Comparison of ENCODE assay signal across 8 mouse cellular contexts in genomic region chr11:51620084-51620483, GRCm38 (mm10). TPM values are rescaled to one million over a fixed set of nuclear protein-coding genes. Genes with fewer than 3 reads are reported as not detected.
DNase-seq lines count a peak whose midpoint lies in the region; ATAC-seq and TF ChIP-seq lines count a peak whose summit lies in the region.

No protein-coding gene starts in this region.

- H3ac ChIP-seq in myocyte (ENCODE audit: control insufficient read depth, insufficient read length): peak overlapping the region; percentile 45

- ATAC-seq in embryonic facial prominence, embryonic 11.5 days (replicated peaks; ENCODE audit: insufficient number of reproducible peaks, low FRiP score, low TSS enrichment, low read depth): no peak
- ATAC-seq in intestine, embryonic 14.5 days (replicated peaks; ENCODE audit: low FRiP score, low TSS enrichment, low read depth): no peak

- WGBS in embryonic facial prominence, embryonic 11.5 days: 2% methylated on average over 11 of the region's 11 CpGs
- 1% methylated on average over 11 of the region's 11 CpGs for WGBS in intestine, embryonic 14.5 days

- no peak for TF ChIP-seq POLR2A in myocyte (IDR thresholded peaks at IDR 0.05; ENCODE audit: insufficient read length, low read depth)

- peak overlapping the region; percentile 77 for H3K4me3 ChIP-seq in left cerebral cortex, adult 2 months
- peak overlapping the region; percentile 77 for H3K4me3 ChIP-seq in embryonic facial prominence, embryonic 11.5 days (ENCODE audit: low read depth, low read length)
- H3K4me3 ChIP-seq in intestine, embryonic 14.5 days (ENCODE audit: low read depth, low read length): peak overlapping the region; percentile 95
- peak overlapping the region; percentile 62 for H3K4me3 ChIP-seq in myocyte

- peak overlapping the region; percentile 75 for H3K9ac ChIP-seq in embryonic facial prominence, embryonic 11.5 days (replicated peaks; ENCODE audit: low read length)
- peak overlapping the region; percentile 87 for H3K9ac ChIP-seq in intestine, embryonic 14.5 days (ENCODE audit: low read length)

- no peaks in the 10 kb centered on the region for H3K9me3 ChIP-seq in embryonic facial prominence, embryonic 11.5 days (replicated peaks; ENCODE audit: control insufficient read depth, low read length)
- H3K9me3 ChIP-seq in intestine, embryonic 14.5 days (ENCODE audit: control insufficient read depth, low read length): no peaks in the 10 kb centered on the region

- H3K36me3 ChIP-seq in embryonic facial prominence, embryonic 11.5 days (replicated peaks; ENCODE audit: control insufficient read depth, insufficient read depth, low read depth, low read length): peaks cover 8% of the 10 kb centered on the region
- peaks cover 36% of the 10 kb centered on the region for H3K36me3 ChIP-seq in intestine, embryonic 14.5 days (ENCODE audit: control insufficient read depth, insufficient read depth, low read length)
- peaks cover 21% of the 10 kb centered on the region for H3K36me3 ChIP-seq in myocyte (ENCODE audit: control insufficient read depth, insufficient read depth)

- no peak for TF ChIP-seq CTCF in left cerebral cortex, adult 2 months (IDR thresholded peaks at IDR 0.05)

- H3K27ac ChIP-seq in left cerebral cortex, adult 2 months: peak overlapping the region; percentile 60; the same call in 1 of the 2 replicates
- 0 out of 2 replicates have a peak overlapping the region, but pooled peaks have one; percentile 48 for H3K27ac ChIP-seq in embryonic facial prominence, embryonic 11.5 days (replicated peaks; ENCODE audit: low read depth, low read length)
- H3K27ac ChIP-seq in intestine, embryonic 14.5 days (ENCODE audit: low read depth): peak overlapping the region; percentile 71

- no peaks in the 10 kb centered on the region for H3K27me3 ChIP-seq in embryonic facial prominence, embryonic 11.5 days (ENCODE audit: control insufficient read depth, insufficient read depth, low read length)
- H3K27me3 ChIP-seq in intestine, embryonic 14.5 days (replicated peaks; ENCODE audit: control insufficient read depth, insufficient read depth, low read length): no peaks in the 10 kb centered on the region
- H3K27me3 ChIP-seq in myocyte (ENCODE audit: control insufficient read depth, insufficient read depth, insufficient read length): no peaks in the 10 kb centered on the region

- no peak for DNase-seq in left cerebral cortex, adult 2 months (ENCODE audit: extremely low spot score in 1 of 2, low spot score in 2 of 2)
- DNase-seq in left cerebral cortex, postnatal 10 days (ENCODE audit: extremely low spot score in 1 of 2, low spot score in 2 of 2): no peak
- no peak for DNase-seq in embryonic facial prominence, embryonic 11.5 days (ENCODE audit: low spot score)
- DNase-seq in intestine, embryonic 14.5 days (ENCODE audit: low spot score): no peak
- no peak for DNase-seq in gastrocnemius, postnatal 4 days (ENCODE audit: low spot score in 2 of 2)
- no peak for DNase-seq in spleen, postnatal 10 days (ENCODE audit: low spot score in 2 of 2)
- no peak for DNase-seq in layer of hippocampus, postnatal 25 days (ENCODE audit: extremely low spot score in 1 of 2, low spot score in 1 of 2)

- H3K79me2 ChIP-seq in myocyte (ENCODE audit: control insufficient read depth, insufficient read depth): peaks cover 21% of the 10 kb centered on the region

- no peaks in the 10 kb centered on the region for H3K4me1 ChIP-seq in embryonic facial prominence, embryonic 11.5 days (ENCODE audit: control insufficient read depth, insufficient read depth, low read length)
- H3K4me1 ChIP-seq in intestine, embryonic 14.5 days (replicated peaks; ENCODE audit: control insufficient read depth, insufficient read depth, low read length): peaks cover 14% of the 10 kb centered on the region; the same call in 1 of the 2 replicates

- intact Hi-C loops in left cerebral cortex, adult 2 months (cut with DNase I): no loop called here
- intact Hi-C loops in left cerebral cortex, postnatal 10 days (cut with DNase I): no loop called here

- H3K4me2 ChIP-seq in embryonic facial prominence, embryonic 11.5 days (ENCODE audit: low read depth, low read length): peak overlapping the region; percentile 62
- H3K4me2 ChIP-seq in intestine, embryonic 14.5 days (ENCODE audit: low read length): peak overlapping the region; percentile 85
- peak overlapping the region; percentile 98 for H3K4me2 ChIP-seq in myocyte (ENCODE audit: low read depth)

TF ChIP-seq in myocyte, 11 proteins besides CTCF, POLR2A, EP300 and RAD21:
- no peak for TF ChIP-seq E2F4 (IDR thresholded peaks at IDR 0.05; ENCODE audit: insufficient read depth)
- TF ChIP-seq POLR2AphosphoS2 (IDR thresholded peaks at IDR 0.05; ENCODE audit: insufficient read length, low read depth): no peak
- no peak for TF ChIP-seq MYOD1 (IDR thresholded peaks at IDR 0.05; ENCODE audit: control insufficient read depth in 1 of 3, insufficient read length in 2 of 3, low read depth in 2 of 3)
- TF ChIP-seq MYOG (IDR thresholded peaks at IDR 0.05; ENCODE audit: control insufficient read depth in 1 of 3, insufficient read depth in 1 of 3, insufficient read length in 2 of 3, low read depth in 2 of 3): no peak
- no peak for TF ChIP-seq REST (IDR thresholded peaks at IDR 0.05; ENCODE audit: insufficient read depth, insufficient read length)
- TF ChIP-seq SRF (IDR thresholded peaks at IDR 0.05; ENCODE audit: control insufficient read depth, insufficient read length, low read depth): no peak
- TF ChIP-seq TCF3 (IDR thresholded peaks at IDR 0.05; ENCODE audit: insufficient read length, low read depth): no peak
- TF ChIP-seq CEBPB (IDR thresholded peaks at IDR 0.05; ENCODE audit: insufficient read depth, poor library complexity, severe bottlenecking): no peak
- TF ChIP-seq MAX (IDR thresholded peaks at IDR 0.05; ENCODE audit: low read depth): no peak
- TF ChIP-seq USF1 (IDR thresholded peaks at IDR 0.05; ENCODE audit: low read depth): no peak
- no peak for TF ChIP-seq TCF12 (IDR thresholded peaks at IDR 0.05; ENCODE audit: insufficient read depth, poor library complexity, severe bottlenecking)

RNA-seq across cellular contexts. Expression of gene Nhp2, which starts 0.5 kb away (rescaled TPM):
- 10 to 100 TPM; 45.0 to 46.2 TPM for total RNA-seq in left cerebral cortex, adult 2 months (2021)
- 10 to 100 TPM; 51.1 to 51.4 TPM for total RNA-seq in left cerebral cortex, postnatal 10 days (2021)
- 169 and 174 TPM in 2 replicates for polyA plus RNA-seq in embryonic facial prominence, embryonic 11.5 days (2014; fragmentation: Nextera tagmentation; extraction: Ambion mirVana)
- 221 and 226 TPM in 2 replicates for polyA plus RNA-seq in intestine, embryonic 14.5 days (2014; fragmentation: Nextera tagmentation; extraction: Ambion mirVana)
- 137 TPM for polyA plus RNA-seq in myocyte (2012; fragmentation: generic; extraction: Trizol)
- 10 to 100 TPM; 35.4 to 37.3 TPM for total RNA-seq in gastrocnemius, postnatal 4 days (2021)
- 10 to 100 TPM; 46.7 to 48.7 TPM for total RNA-seq in layer of hippocampus, postnatal 25 days (2021)

RNA-seq across cellular contexts. Expression of gene Hnrnpab, which starts 13.4 kb away (rescaled TPM):
- 100 to 1,000 TPM; 120 to 127 TPM for total RNA-seq in left cerebral cortex, adult 2 months (2021)
- 100 to 1,000 TPM; 182 to 186 TPM for total RNA-seq in left cerebral cortex, postnatal 10 days (2021)
- 797 and 870 TPM in 2 replicates for polyA plus RNA-seq in embryonic facial prominence, embryonic 11.5 days (2014; fragmentation: Nextera tagmentation; extraction: Ambion mirVana)
- 494 and 527 TPM in 2 replicates for polyA plus RNA-seq in intestine, embryonic 14.5 days (2014; fragmentation: Nextera tagmentation; extraction: Ambion mirVana)
- 371 TPM for polyA plus RNA-seq in myocyte (2012; fragmentation: generic; extraction: Trizol)
- total RNA-seq in gastrocnemius, postnatal 4 days (2021): 100 to 1,000 TPM; 218 to 241 TPM
- total RNA-seq in layer of hippocampus, postnatal 25 days (2021): 100 to 1,000 TPM; 154 to 161 TPM

RNA-seq across cellular contexts. Expression of gene Rmnd5b, which starts 15.6 kb away (rescaled TPM):
- total RNA-seq in left cerebral cortex, adult 2 months (2021): 10 to 100 TPM; 56.1 to 61.9 TPM
- 10 to 100 TPM; 46.6 to 49.8 TPM for total RNA-seq in left cerebral cortex, postnatal 10 days (2021)
- polyA plus RNA-seq in embryonic facial prominence, embryonic 11.5 days (2014; fragmentation: Nextera tagmentation; extraction: Ambion mirVana): 36.0 and 39.0 TPM in 2 replicates
- 42.7 and 44.0 TPM in 2 replicates for polyA plus RNA-seq in intestine, embryonic 14.5 days (2014; fragmentation: Nextera tagmentation; extraction: Ambion mirVana)
- 41.0 TPM for polyA plus RNA-seq in myocyte (2012; fragmentation: generic; extraction: Trizol)
- 10 to 100 TPM; 20.9 to 23.0 TPM for total RNA-seq in gastrocnemius, postnatal 4 days (2021)
- 10 to 100 TPM; 62.3 to 65.9 TPM for total RNA-seq in layer of hippocampus, postnatal 25 days (2021)

RNA-seq across cellular contexts. Expression of gene N4bp3, which starts 30.6 kb away (rescaled TPM):
- 10 to 100 TPM; 10.4 to 14.3 TPM for total RNA-seq in left cerebral cortex, adult 2 months (2021)
- 10 to 100 TPM; 12.8 to 14.0 TPM for total RNA-seq in left cerebral cortex, postnatal 10 days (2021)
- polyA plus RNA-seq in embryonic facial prominence, embryonic 11.5 days (2014; fragmentation: Nextera tagmentation; extraction: Ambion mirVana): 7.4 and 10.2 TPM in 2 replicates
- 15.3 and 17.3 TPM in 2 replicates for polyA plus RNA-seq in intestine, embryonic 14.5 days (2014; fragmentation: Nextera tagmentation; extraction: Ambion mirVana)
- 16.3 TPM for polyA plus RNA-seq in myocyte (2012; fragmentation: generic; extraction: Trizol)
- total RNA-seq in gastrocnemius, postnatal 4 days (2021): 10 to 100 TPM; 20.9 to 22.7 TPM
- 10 to 100 TPM; 12.1 to 12.4 TPM for total RNA-seq in layer of hippocampus, postnatal 25 days (2021)

RNA-seq across cellular contexts. Expression of gene D930048N14Rik, which starts 30.7 kb away (rescaled TPM):
- total RNA-seq in left cerebral cortex, adult 2 months (2021): 1 to 10 TPM; 1.8 to 1.9 TPM
- total RNA-seq in left cerebral cortex, postnatal 10 days (2021): under 1 TPM; 0.86 to 0.97 TPM
- 0.88 and 1.1 TPM in 2 replicates for polyA plus RNA-seq in embryonic facial prominence, embryonic 11.5 days (2014; fragmentation: Nextera tagmentation; extraction: Ambion mirVana)
- polyA plus RNA-seq in intestine, embryonic 14.5 days (2014; fragmentation: Nextera tagmentation; extraction: Ambion mirVana): 3.9 and 4.8 TPM in 2 replicates
- 0.25 TPM for polyA plus RNA-seq in myocyte (2012; fragmentation: generic; extraction: Trizol)
- 1 to 10 TPM; 1.1 to 1.6 TPM for total RNA-seq in gastrocnemius, postnatal 4 days (2021)
- total RNA-seq in layer of hippocampus, postnatal 25 days (2021): 1 to 10 TPM; 1.2 to 1.3 TPM
